Mouse (Mus musculus): ENCODE results near the gene Opalin.

Gene Opalin

GRCm38 (mm10) chr19:41076906-41077305, at the start of gene Opalin:
Gene Opalin (minus strand): TSS chr19:41077113.
- no peak for DNase-seq

DNA sequence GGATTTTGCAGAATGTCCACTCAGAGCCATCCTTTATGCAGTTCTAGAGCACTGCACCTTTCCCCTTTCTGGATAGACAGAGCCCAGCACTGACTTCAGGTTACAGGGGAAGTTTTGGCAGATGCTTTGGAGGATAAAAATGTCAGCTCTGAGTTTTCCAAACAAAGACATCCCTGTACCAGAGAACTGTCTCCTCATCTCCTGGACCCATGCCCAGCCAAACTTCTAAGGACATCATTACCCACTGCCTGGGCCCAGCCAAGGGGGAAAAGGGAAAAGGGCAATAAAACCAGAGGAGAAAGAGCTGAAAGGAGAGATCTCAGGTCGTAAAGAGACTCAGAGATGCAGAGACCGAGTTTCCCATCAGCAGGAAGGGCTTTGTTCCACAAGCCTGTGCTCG, 46.1 kb upstream of the Opalin start:
- no peak for DNase-seq

GRCm38 (mm10) chr19:41119924-41120323, 43.0 kb upstream of the Opalin start:
- no peak for DNase-seq

- DNase-seq = no peak
Observed at GRCm38 (mm10) chr19:41118346-41118745, 41.4 kb upstream of the Opalin start.

- no peak for DNase-seq
Observed at GRCm38 (mm10) chr19:41117334-41117733, 40.4 kb upstream of the Opalin start.

DNA sequence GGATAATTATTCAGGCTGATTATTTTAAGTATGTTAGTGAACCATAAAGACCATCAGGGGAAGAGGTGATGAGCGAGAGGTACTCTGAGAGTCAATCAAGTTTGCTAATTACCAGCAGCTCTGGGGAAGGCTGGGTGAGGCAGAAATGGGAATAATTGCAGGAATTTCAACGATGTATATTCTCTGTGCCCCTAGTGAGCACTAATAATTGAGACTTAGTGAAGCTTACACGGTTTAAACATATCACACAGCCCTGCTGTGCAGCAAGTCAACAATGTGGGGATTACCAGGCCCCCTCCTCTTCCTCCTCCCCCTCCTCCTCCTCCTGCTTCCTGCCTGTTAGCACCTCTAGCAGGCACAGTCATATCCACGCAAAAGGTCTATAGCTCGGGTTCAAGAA, 37.7 kb upstream of the Opalin start:
- no peak for DNase-seq

DNA sequence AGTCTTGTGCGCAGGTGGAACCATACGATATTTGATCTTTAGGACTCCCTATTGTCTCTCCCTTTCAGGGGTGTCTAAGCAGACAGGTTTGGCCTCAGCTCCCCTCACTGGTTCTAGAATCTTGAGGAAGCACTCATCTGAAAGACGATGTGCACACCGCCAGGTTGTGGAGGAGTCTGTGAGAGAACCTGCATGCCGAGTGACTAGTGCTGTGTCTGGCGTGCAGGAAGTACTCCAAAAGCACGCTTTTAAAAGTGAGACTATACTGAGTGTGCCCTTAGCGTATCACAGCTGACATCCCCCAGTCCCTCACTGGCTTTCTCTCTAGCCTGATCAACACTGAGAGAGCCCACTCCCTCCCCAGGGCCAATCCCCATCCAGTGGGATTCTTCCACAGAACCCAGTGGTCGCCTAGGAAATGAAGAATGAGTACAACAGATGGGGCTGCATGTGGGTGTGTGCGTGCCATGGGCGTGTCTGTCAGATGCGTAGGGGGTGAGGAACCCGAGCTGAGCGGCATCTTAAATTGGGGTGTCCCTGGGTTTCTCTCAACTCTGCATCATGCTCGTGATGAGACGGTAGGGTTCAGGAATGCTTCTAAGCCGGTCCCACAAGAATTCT, 37.1 kb upstream of the Opalin start:
- no peak for DNase-seq

GRCm38 (mm10) chr19:41112609-41113008, 35.7 kb upstream of the Opalin start:
- no peak for DNase-seq

- no peak for DNase-seq
Observed at GRCm38 (mm10) chr19:41109991-41110390, 33.1 kb upstream of the Opalin start.

DNA sequence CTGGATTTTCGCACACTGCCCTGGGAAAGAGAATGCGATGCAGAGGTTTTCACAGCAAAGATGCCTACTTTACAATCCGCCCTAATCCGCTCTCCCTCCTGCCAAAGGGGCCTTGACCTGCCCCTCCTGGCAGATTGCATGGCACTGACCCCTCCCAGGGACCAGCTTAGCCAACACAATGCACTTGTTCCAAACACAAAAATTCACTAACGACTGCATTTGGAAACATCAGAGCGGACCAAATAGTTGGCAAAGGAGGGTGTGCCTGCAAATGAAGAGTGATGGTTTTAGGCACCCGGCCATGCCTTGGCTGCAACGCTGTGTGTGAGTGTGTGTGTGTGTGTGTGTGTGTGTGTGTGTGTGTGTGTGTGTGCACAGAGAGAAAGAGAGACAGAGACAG, 32.6 kb upstream of the Opalin start:
- no peak for DNase-seq

DNA sequence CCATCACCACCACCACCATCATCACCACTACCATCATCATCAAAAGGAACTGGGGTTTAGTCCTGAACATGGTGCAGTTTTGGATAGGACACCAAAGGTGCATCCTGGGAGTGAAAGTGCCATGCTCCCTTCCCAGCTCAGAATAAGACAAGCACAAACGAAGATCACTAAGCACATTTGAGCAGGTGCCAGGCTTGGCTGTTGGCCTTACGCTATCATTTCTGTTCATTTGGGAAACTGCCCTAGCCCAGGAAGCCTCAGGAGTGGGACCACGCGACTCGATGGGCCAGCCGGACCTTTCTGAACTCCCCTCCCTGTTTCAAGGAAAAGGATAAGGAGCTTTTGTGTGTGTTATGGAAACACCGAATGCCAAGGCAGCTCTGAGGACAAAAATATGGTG, 31.8 kb upstream of the Opalin start:
- no peak for DNase-seq

GRCm38 (mm10) chr19:41107530-41107929, 30.6 kb upstream of the Opalin start:
- no peak for DNase-seq

- DNase-seq = no peak
Observed at GRCm38 (mm10) chr19:41104922-41105321, 28.0 kb upstream of the Opalin start.

DNA sequence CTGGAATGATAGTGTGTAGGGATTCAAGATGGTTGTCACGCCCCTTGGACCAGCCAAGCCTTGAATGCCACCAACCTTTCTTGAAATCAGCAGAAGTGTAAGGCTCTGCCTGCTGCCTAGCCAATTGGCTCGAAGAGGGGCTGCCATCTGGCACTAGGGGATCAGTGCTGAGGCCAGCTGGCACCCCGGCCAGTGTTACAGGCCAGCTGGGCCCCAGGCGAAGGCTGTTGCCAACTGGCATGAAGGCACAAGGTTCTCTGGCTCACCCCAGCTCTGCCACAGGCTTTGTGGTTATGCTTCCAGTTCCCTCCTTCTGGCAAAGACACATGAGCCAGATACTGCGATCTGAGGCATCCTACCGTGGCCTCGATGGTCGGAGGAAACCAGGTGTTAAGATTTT, 24.5 kb upstream of the Opalin start:
- DNase-seq = no peak

- no peak for DNase-seq
Observed at GRCm38 (mm10) chr19:41100863-41101262, 23.9 kb upstream of the Opalin start.

DNA sequence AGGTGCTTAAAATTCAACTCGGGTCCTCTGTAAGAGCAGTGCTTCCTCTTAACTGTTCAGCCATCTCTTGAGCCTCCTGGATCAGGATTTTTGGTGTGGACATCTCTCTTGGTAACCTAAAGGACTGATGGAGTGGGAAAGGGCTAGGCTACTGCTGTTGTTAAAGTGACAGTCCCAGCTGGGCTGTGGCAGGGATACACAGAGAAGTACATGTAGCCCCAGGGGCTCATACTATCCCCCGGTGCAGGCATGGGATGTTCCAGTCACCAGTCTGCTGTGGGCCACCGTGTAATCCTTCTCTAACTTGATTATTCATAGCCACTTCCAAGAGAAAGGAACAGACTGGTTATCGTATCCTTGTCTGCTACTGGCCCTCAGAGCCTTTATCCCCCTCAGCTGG, 20.1 kb upstream of the Opalin start:
- DNase-seq = no peak

DNA sequence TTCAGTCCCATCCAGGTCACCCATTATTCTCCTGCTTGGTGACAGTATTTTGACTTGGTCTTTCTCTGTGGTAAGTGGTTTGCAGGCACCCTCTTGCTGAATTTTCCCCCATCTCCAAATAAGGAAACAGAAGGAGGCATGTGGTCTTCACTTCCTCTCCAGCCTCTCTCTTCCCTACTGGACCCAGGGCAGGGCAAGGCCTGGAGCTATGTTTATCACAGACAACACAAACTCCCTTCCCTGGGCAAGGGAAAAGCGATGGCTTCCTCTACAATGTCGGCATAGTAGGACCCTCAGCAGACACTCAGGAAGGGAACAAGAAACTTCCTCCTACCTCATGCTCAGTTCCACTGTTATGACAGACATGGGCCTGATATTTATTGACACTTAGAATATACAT, 15.0 kb upstream of the Opalin start:
- DNase-seq = no peak

DNA sequence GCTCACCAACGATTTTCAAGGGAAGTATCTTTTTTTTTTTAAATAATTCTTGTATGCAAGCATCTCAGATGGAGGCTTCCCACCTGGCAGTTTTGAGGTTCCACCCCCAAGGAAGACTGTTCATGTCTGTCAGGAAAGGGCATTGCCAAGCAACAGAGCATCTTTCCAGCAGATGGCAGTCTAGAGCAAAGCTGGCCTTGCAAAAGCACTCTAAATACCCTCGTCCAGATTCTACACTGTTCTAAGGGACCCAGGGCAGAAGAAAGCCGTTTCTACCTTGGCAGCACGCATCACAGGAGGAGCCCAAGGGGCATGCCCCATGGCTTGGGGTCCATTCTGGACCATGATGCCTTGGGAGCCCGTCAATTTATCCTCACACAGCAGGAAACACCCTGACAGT, 12.9 kb upstream of the Opalin start:
- peak; percentile 67 for DNase-seq

DNA sequence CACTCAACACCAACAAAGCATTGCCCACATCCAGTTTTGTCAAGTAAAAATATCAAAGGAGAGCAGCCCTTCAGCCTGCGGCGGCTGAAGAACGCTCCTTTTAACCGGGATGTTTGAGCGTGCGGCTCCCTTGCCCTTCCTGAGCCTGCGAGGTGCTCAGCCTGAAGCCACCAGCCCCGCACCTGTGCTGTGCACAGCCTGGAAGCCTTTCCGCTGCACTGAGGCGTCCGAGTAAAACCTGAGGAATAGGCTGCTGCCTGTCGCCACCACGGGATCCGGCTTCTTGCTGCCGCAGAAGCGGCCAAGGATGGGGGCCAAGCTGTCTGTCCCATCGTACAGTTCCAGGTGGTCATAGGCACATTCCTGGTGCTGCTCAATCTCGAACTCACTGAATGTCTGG, 11.6 kb upstream of the Opalin start:
- peak; percentile 52 for DNase-seq

DNA sequence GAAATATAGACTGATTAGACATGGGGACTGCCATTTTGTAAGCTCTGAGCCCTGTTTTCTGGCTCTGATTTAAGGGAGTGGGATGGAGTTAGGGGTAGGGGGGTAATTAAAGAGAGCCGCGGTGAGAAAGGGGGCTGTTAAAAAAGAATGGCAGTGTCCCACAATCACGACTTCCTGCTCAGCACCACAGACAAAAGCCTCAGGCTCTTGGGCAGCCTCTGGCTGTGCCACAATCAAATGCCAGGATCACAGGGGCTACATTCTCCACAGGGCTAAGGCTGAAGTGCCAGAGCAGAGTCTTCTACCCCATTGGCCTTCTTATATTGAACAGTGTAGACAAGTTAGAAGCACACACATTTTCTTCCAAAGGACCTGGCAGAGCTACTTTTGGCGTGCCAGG, 11.0 kb upstream of the Opalin start:
- no peak for DNase-seq

DNA sequence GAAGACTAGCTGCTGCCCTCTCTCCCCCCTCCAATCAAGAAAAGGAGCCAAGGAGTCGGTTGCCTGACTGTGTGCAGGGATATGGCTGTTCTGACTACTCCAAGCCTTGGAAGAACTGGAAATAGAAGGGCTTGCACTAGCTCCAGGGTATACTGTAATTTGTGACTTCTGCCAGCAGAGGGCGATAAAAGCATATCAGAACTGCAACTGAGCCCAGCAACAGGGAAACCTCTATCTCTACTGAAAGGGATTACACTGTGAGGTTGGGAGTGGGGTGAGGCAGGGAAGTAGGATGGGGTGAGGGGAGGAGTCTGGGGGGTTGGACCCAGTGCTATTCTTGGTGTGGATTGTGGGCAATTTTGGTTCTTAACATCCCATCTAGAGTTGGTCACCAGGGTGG, 9.8 kb upstream of the Opalin start:
- peak; percentile 74 for DNase-seq

DNA sequence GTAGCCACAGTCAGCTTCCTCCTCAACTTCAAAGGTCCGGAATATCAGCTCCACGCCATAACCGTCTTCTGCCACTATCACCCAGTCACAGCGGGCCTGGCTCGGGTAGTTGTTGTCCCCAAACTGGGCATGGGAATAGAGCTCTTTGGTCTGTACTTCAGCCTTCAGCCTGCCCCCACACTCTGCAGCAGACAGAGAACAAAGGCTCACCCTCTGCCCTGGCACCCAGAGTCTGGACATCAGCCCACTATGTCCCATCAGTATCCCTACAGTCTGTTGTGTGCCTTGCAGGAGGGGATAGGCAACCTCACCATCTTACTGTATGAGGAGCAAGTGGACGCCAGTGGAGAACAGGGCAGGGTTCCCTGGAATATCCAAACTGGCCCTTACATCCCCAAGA, 9.4 kb upstream of the Opalin start:
- no peak for DNase-seq

DNA sequence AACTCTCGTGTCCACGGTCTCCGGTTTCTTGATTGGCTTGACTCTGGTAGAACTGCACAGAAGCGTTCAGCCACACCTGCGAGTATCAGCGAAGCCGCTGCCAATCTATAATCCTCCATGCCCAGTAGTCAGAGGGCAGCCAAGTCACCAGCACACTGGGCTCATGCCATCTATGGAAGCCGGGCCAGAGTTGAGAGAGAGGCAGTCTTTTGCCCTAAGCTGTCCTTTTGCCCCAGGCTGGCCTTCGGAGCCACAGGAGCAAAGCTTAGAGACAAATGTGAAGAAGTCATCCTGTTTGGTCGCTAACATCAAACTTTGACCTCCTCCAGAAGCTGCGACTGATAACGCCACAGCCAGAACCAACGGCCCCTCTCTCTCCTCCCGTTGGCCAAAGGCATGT, 6.7 kb upstream of the Opalin start:
- DNase-seq = no peak

DNA sequence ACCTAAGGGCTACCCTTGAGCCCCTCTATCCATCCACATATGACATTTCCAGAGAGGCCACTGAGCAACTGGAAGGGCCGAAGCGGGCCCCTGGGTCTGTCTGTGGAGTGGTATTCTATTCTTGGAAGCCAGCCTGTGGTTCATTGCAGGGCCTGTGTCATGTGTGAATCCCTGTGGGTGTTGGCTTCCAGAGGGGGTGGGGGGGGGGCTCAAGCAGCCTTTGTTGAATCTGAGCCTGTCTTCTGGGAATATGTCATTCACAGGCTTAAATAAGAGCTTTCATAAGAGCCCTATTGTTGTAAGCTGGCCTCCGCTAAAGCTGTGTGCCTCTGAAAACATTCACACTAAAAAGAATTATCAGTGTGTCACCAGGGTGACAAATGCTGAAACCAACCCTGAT, 4.7 kb upstream of the Opalin start:
- no peak for DNase-seq

GRCm38 (mm10) chr19:41073746-41074455, 3.0 kb downstream of the Opalin start:
- DNase-seq = no peak

Measured in thymus, postnatal 14 days (tissue).